Mouse (Mus musculus): ENCODE results near the gene Cdkal1. TPM values are rescaled to one million over a fixed set of nuclear protein-coding genes. Genes with fewer than 3 reads are reported as not detected.

Cdkal1 gene
- total and polyA plus RNA-seq, 2 experiments from 2014 or later: 11.1 to 18.9 TPM

- 56% methylated on average over 4 of the region's 4 CpGs for WGBS
- Histone ChIP-seq H3K27me3 (ENCODE audit: insufficient read depth, low read length) (no peaks in the 10 kb centered on the region), H3K4me1 (ENCODE audit: insufficient read depth, low read length) (no peaks in the 10 kb centered on the region), H3K4me3 (ENCODE audit: low read length) (no peak overlapping the region), H3K4me2 (ENCODE audit: low read depth, low read length) (no peak overlapping the region), H3K9me3 (ENCODE audit: low read length) (no peaks in the 10 kb centered on the region), H3K27ac (no peak overlapping the region), H3K9ac (replicated peaks; ENCODE audit: low read length) (no peak overlapping the region), H3K36me3 (ENCODE audit: insufficient read depth, low read length) (no peaks in the 10 kb centered on the region)
- DNase-seq (ENCODE audit: low spot score) (no peak), ATAC-seq (no peak)
- no peak for TF ChIP-seq CTCF (IDR thresholded peaks at IDR 0.05; ENCODE audit: low read depth)
Observed at GRCm38 (mm10) chr13:29429877-29430276, 425.6 kb downstream of the Cdkal1 start.

GRCm38 (mm10) chr13:29429196-29429595, 426.3 kb downstream of the Cdkal1 start:
- WGBS: 93% methylated on average over 6 of the region's 6 CpGs
- ATAC-seq (no peak), DNase-seq (ENCODE audit: low spot score) (no peak)
- H3K27ac ChIP-seq: no peak overlapping the region
- H3K9me3 ChIP-seq (ENCODE audit: low read length): no peaks in the 10 kb centered on the region
- no peak overlapping the region for H3K4me3 ChIP-seq (ENCODE audit: low read length)
- H3K9ac ChIP-seq (replicated peaks; ENCODE audit: low read length): no peak overlapping the region
- no peaks in the 10 kb centered on the region for H3K27me3 ChIP-seq (ENCODE audit: insufficient read depth, low read length)
- H3K36me3 ChIP-seq (ENCODE audit: insufficient read depth, low read length): no peaks in the 10 kb centered on the region
- H3K4me2 ChIP-seq (ENCODE audit: low read depth, low read length): no peak overlapping the region
- H3K4me1 ChIP-seq (ENCODE audit: insufficient read depth, low read length): no peaks in the 10 kb centered on the region
- TF ChIP-seq CTCF (IDR thresholded peaks at IDR 0.05; ENCODE audit: low read depth): no peak

GRCm38 (mm10) chr13:29416450-29417136, 438.9 kb downstream of the Cdkal1 start:
- no peak for TF ChIP-seq CTCF (IDR thresholded peaks at IDR 0.05; ENCODE audit: low read depth)
- 14% methylated on average over 8 of the region's 8 CpGs for WGBS
- ATAC-seq (peak; percentile 86), DNase-seq (ENCODE audit: low spot score) (peak; percentile 84)
- H3K9ac ChIP-seq (replicated peaks; ENCODE audit: low read length): no peak overlapping the region
- no peaks in the 10 kb centered on the region for H3K9me3 ChIP-seq (ENCODE audit: low read length)
- no peak overlapping the region for H3K4me3 ChIP-seq (ENCODE audit: low read length)
- no peaks in the 10 kb centered on the region for H3K27me3 ChIP-seq (ENCODE audit: insufficient read depth, low read length)
- H3K36me3 ChIP-seq (ENCODE audit: insufficient read depth, low read length): no peaks in the 10 kb centered on the region
- H3K4me2 ChIP-seq (ENCODE audit: low read depth, low read length): no peak overlapping the region
- peak overlapping the region; percentile 71 for H3K27ac ChIP-seq
- H3K4me1 ChIP-seq (ENCODE audit: insufficient read depth, low read length): peaks cover 16% of the 10 kb centered on the region

GRCm38 (mm10) chr13:29415967-29416366, 439.5 kb downstream of the Cdkal1 start:
- DNase-seq (ENCODE audit: low spot score) (peak; percentile 36), ATAC-seq (peak; percentile 21; the same call in 1 of the 2 replicates)
- H3K4me3 ChIP-seq (ENCODE audit: low read length): no peak overlapping the region
- no peaks in the 10 kb centered on the region for H3K27me3 ChIP-seq (ENCODE audit: insufficient read depth, low read length)
- H3K9me3 ChIP-seq (ENCODE audit: low read length): no peaks in the 10 kb centered on the region
- H3K4me1 ChIP-seq (ENCODE audit: insufficient read depth, low read length): peaks cover 16% of the 10 kb centered on the region
- H3K4me2 ChIP-seq (ENCODE audit: low read depth, low read length): no peak overlapping the region
- no peaks in the 10 kb centered on the region for H3K36me3 ChIP-seq (ENCODE audit: insufficient read depth, low read length)
- no peak overlapping the region for H3K9ac ChIP-seq (replicated peaks; ENCODE audit: low read length)
- WGBS: 5% methylated on average over 2 of the region's 2 CpGs
- H3K27ac ChIP-seq: peak overlapping the region; percentile 71
- no peak for TF ChIP-seq CTCF (IDR thresholded peaks at IDR 0.05; ENCODE audit: low read depth)

- H3K4me1 ChIP-seq (ENCODE audit: insufficient read depth, low read length): peaks cover 16% of the 10 kb centered on the region
- H3K4me3 ChIP-seq (ENCODE audit: low read length): no peak overlapping the region
- no peaks in the 10 kb centered on the region for H3K9me3 ChIP-seq (ENCODE audit: low read length)
- ATAC-seq (no peak), DNase-seq (ENCODE audit: low spot score) (peak; percentile 56)
- no peaks in the 10 kb centered on the region for H3K36me3 ChIP-seq (ENCODE audit: insufficient read depth, low read length)
- no peak overlapping the region for H3K4me2 ChIP-seq (ENCODE audit: low read depth, low read length)
- no peak overlapping the region for H3K9ac ChIP-seq (replicated peaks; ENCODE audit: low read length)
- H3K27ac ChIP-seq: peak overlapping the region; percentile 48; the same call in 1 of the 2 replicates
- no peaks in the 10 kb centered on the region for H3K27me3 ChIP-seq (ENCODE audit: insufficient read depth, low read length)
- no peak for TF ChIP-seq CTCF (IDR thresholded peaks at IDR 0.05; ENCODE audit: low read depth)
- WGBS: 20% methylated on average over 6 of the region's 6 CpGs
Observed at GRCm38 (mm10) chr13:29414878-29415277, 440.6 kb downstream of the Cdkal1 start.

GRCm38 (mm10) chr13:29414470-29414869, 441.0 kb downstream of the Cdkal1 start:
- WGBS: 19% methylated on average over 3 of the region's 3 CpGs
- H3K4me3 ChIP-seq (ENCODE audit: low read length): no peak overlapping the region
- H3K36me3 ChIP-seq (ENCODE audit: insufficient read depth, low read length): no peaks in the 10 kb centered on the region
- no peaks in the 10 kb centered on the region for H3K27me3 ChIP-seq (ENCODE audit: insufficient read depth, low read length)
- peak overlapping the region; percentile 48; the same call in 1 of the 2 replicates for H3K27ac ChIP-seq
- peaks cover 16% of the 10 kb centered on the region for H3K4me1 ChIP-seq (ENCODE audit: insufficient read depth, low read length)
- no peak for TF ChIP-seq CTCF (IDR thresholded peaks at IDR 0.05; ENCODE audit: low read depth)
- no peak for ATAC-seq
- H3K9me3 ChIP-seq (ENCODE audit: low read length): no peaks in the 10 kb centered on the region
- H3K4me2 ChIP-seq (ENCODE audit: low read depth, low read length): no peak overlapping the region
- peak; percentile 40 for DNase-seq (ENCODE audit: low spot score)
- no peak overlapping the region for H3K9ac ChIP-seq (replicated peaks; ENCODE audit: low read length)

GRCm38 (mm10) chr13:29411176-29411575, 444.3 kb downstream of the Cdkal1 start:
- no peak overlapping the region for H3K27ac ChIP-seq
- H3K4me2 ChIP-seq (ENCODE audit: low read depth, low read length): no peak overlapping the region
- DNase-seq (ENCODE audit: low spot score): no peak
- H3K27me3 ChIP-seq (ENCODE audit: insufficient read depth, low read length): no peaks in the 10 kb centered on the region
- no peak overlapping the region for H3K9ac ChIP-seq (replicated peaks; ENCODE audit: low read length)
- peaks cover 16% of the 10 kb centered on the region for H3K4me1 ChIP-seq (ENCODE audit: insufficient read depth, low read length)
- H3K36me3 ChIP-seq (ENCODE audit: insufficient read depth, low read length): no peaks in the 10 kb centered on the region
- no peak for TF ChIP-seq CTCF (IDR thresholded peaks at IDR 0.05; ENCODE audit: low read depth)
- 80% methylated on average over 6 of the region's 6 CpGs for WGBS
- no peak overlapping the region for H3K4me3 ChIP-seq (ENCODE audit: low read length)
- H3K9me3 ChIP-seq (ENCODE audit: low read length): no peaks in the 10 kb centered on the region
- no peak for ATAC-seq
